Mouse (Mus musculus): ENCODE results near the gene Trim58. TPM values are rescaled to one million over a fixed set of nuclear protein-coding genes. Genes with fewer than 3 reads are reported as not detected.

The Trim58 gene
- polyA plus RNA-seq, 1 experiment, result 0.12 TPM

- no peak for DNase-seq (ENCODE audit: extremely low spot score in 1 of 2, low spot score in 1 of 2)
These were observed 1.5 kb downstream of the Trim58 start for GRCm38 (mm10) chr11:58641638-58642358.

- peak; percentile 7 to 40 for DNase-seq (ENCODE audit: extremely low spot score in 1 of 2, low spot score in 1 of 2)
These were observed 3.1 kb downstream of the Trim58 start for GRCm38 (mm10) chr11:58643350-58643749.

- DNase-seq (ENCODE audit: extremely low spot score in 1 of 2, low spot score in 1 of 2), result no peak
These were observed 14.9 kb downstream of the Trim58 start for GRCm38 (mm10) chr11:58655151-58655550.

GRCm38 (mm10) chr11:58658596-58658995, 18.3 kb downstream of the Trim58 start, which contains the start of gene Olfr322:
TSS of gene Olfr322 (plus strand) at chr11:58658782.
- no peak for DNase-seq (ENCODE audit: extremely low spot score in 1 of 2, low spot score in 1 of 2)

- DNase-seq (ENCODE audit: extremely low spot score in 1 of 2, low spot score in 1 of 2), result no peak
These were observed 29.0 kb downstream of the Trim58 start for GRCm38 (mm10) chr11:58669252-58669651.

GRCm38 (mm10) chr11:58671825-58672224, 31.6 kb downstream of the Trim58 start:
- DNase-seq (ENCODE audit: extremely low spot score in 1 of 2, low spot score in 1 of 2), result no peak

GRCm38 (mm10) chr11:58680799-58681198, 40.5 kb downstream of the Trim58 start, which contains the start of gene Olfr320:
TSS of gene Olfr320 (plus strand) at chr11:58681099.
- DNase-seq (ENCODE audit: extremely low spot score in 1 of 2, low spot score in 1 of 2), result no peak

- no peak for DNase-seq (ENCODE audit: extremely low spot score in 1 of 2, low spot score in 1 of 2)
These were observed 58.6 kb downstream of the Trim58 start, which contains the start of gene Olfr319 for GRCm38 (mm10) chr11:58698862-58699261. TSS of gene Olfr319 (plus strand) at chr11:58699162.

Other genes with a start within 250 kb of the Trim58 start
- not detected in 2 replicates for gene 1810065E05Rik, start 219.4 kb upstream of the Trim58 start, polyA plus RNA-seq (2012; rRNA removed)
- gene Gm12253, start 207.9 kb upstream of the Trim58 start, polyA plus RNA-seq (2012; rRNA removed), result not detected in 2 replicates
- not detected in 2 replicates for gene Lypd9, start 187.5 kb upstream of the Trim58 start, polyA plus RNA-seq (2012; rRNA removed)
- gene Olfr30, start 178.2 kb upstream of the Trim58 start, polyA plus RNA-seq (2012; rRNA removed), result 0.06 TPM in 1 of 2 replicates, not detected in the other
- gene Olfr332, start 147.9 kb upstream of the Trim58 start, polyA plus RNA-seq (2012; rRNA removed), result 0.02 TPM in 1 of 2 replicates, not detected in the other
- gene Olfr331, start 137.9 kb upstream of the Trim58 start, polyA plus RNA-seq (2012; rRNA removed), result not detected in 2 replicates
- gene Olfr330, start 105.6 kb upstream of the Trim58 start, polyA plus RNA-seq (2012; rRNA removed), result not detected in 2 replicates
- not detected in 2 replicates for gene Olfr329-ps, start 94.0 kb upstream of the Trim58 start, polyA plus RNA-seq (2012; rRNA removed)
- not detected in 2 replicates for gene Olfr328, start 84.8 kb upstream of the Trim58 start, polyA plus RNA-seq (2012; rRNA removed)
- not detected in 2 replicates for gene Olfr224, start 69.9 kb upstream of the Trim58 start, polyA plus RNA-seq (2012; rRNA removed)
- not detected in 2 replicates for gene Olfr325, start 62.7 kb upstream of the Trim58 start, polyA plus RNA-seq (2012; rRNA removed)
- gene Olfr324, start 45.4 kb upstream of the Trim58 start, polyA plus RNA-seq (2012; rRNA removed), result 0.02 and 0.06 TPM in 2 replicates
- not detected in 2 replicates for gene 2210407C18Rik, start 24.4 kb upstream of the Trim58 start, polyA plus RNA-seq (2012; rRNA removed)
- gene Olfr323, start 10.0 kb upstream of the Trim58 start, polyA plus RNA-seq (2012; rRNA removed), result not detected in 2 replicates
- not detected in 2 replicates for gene Olfr322, start 18.3 kb downstream of the Trim58 start, polyA plus RNA-seq (2012; rRNA removed)
- not detected in 2 replicates for gene Olfr320, start 40.6 kb downstream of the Trim58 start, polyA plus RNA-seq (2012; rRNA removed)
- gene Olfr319, start 58.7 kb downstream of the Trim58 start, polyA plus RNA-seq (2012; rRNA removed), result not detected in 2 replicates
- not detected in 2 replicates for gene Olfr318, start 83.5 kb downstream of the Trim58 start, polyA plus RNA-seq (2012; rRNA removed)
- 0.06 TPM in 1 of 2 replicates, not detected in the other for gene Olfr317, start 98.7 kb downstream of the Trim58 start, polyA plus RNA-seq (2012; rRNA removed)
- gene Olfr316, start 112.3 kb downstream of the Trim58 start, polyA plus RNA-seq (2012; rRNA removed), result 1.7 and 3.6 TPM in 2 replicates
- not detected in 2 replicates for gene Olfr315, start 132.7 kb downstream of the Trim58 start, polyA plus RNA-seq (2012; rRNA removed)
- gene Olfr314, start 142.5 kb downstream of the Trim58 start, polyA plus RNA-seq (2012; rRNA removed), result not detected in 2 replicates
- gene Fam183b, start 161.5 kb downstream of the Trim58 start, polyA plus RNA-seq (2012; rRNA removed), result 1.2 TPM in 2 replicates
- not detected in 2 replicates for gene Olfr313, start 174.5 kb downstream of the Trim58 start, polyA plus RNA-seq (2012; rRNA removed)
- gene Olfr312, start 188.8 kb downstream of the Trim58 start, polyA plus RNA-seq (2012; rRNA removed), result 0.02 TPM in 1 of 2 replicates, not detected in the other
- 0.06 TPM in 1 of 2 replicates, not detected in the other for gene Olfr311, start 198.8 kb downstream of the Trim58 start, polyA plus RNA-seq (2012; rRNA removed)
- 19.7 and 22.5 TPM in 2 replicates for gene Gm12258, start 206.7 kb downstream of the Trim58 start, polyA plus RNA-seq (2012; rRNA removed)
- 6.9 and 7.5 TPM in 2 replicates for gene 2810021J22Rik, start 226.8 kb downstream of the Trim58 start, polyA plus RNA-seq (2012; rRNA removed)

Data from frontal cortex, adult 2 months (tissue).